Mouse (Mus musculus) limb, embryonic 11.5 days (tissue): Measurements from ENCODE around the gene Slc6a4. TPM values are rescaled to one million over a fixed set of nuclear protein-coding genes. Genes with fewer than 3 reads are reported as not detected.

ENCODE experiments used
- ATAC-seq: fragments of 200-750 bp; cut with Nextera tagmentation; 2 replicates; pipeline ENCODE4 v1.8.0; 2017; ENCODE audit warnings: low read depth; ENCODE audit not compliant: insufficient number of reproducible peaks, low FRiP score, low TSS enrichment
- DNase-seq: peaks from one replicate; pipeline ENCODE4 v3.0.0-alpha.2; 2015; ENCODE audit warnings: low spot score
- H3K27ac ChIP-seq: fragments of 300-500 bp; sonication (generic); replicated peaks from 2 replicates; pipeline ENCODE4 v1.5.1; 2014; ENCODE audit warnings: low read depth, mild to moderate bottlenecking, low read length
- H3K27me3 ChIP-seq: fragments of 300-500 bp; sonication (generic); 2 replicates; pipeline ENCODE4 v1.6.1; 2014; ENCODE audit warnings: mild to moderate bottlenecking, low read length, mixed read lengths; ENCODE audit not compliant: control insufficient read depth, insufficient read depth
- H3K36me3 ChIP-seq: fragments of 300-500 bp; sonication (generic); 2 replicates; pipeline ENCODE4 v1.6.1; 2014; ENCODE audit warnings: mild to moderate bottlenecking, low read length, moderate library complexity, mixed read lengths; ENCODE audit not compliant: control insufficient read depth, insufficient read depth
- H3K4me1 ChIP-seq: fragments of 300-500 bp; sonication (generic); 2 replicates; pipeline ENCODE4 v1.6.1; 2014; ENCODE audit warnings: low read length, mixed read lengths; ENCODE audit not compliant: control insufficient read depth, insufficient read depth
- H3K4me2 ChIP-seq: fragments of 300-500 bp; sonication (generic); 2 replicates; pipeline ENCODE4 v1.6.1; 2014; ENCODE audit warnings: low read depth, mild to moderate bottlenecking, moderate library complexity; ENCODE audit not compliant: severe bottlenecking
- H3K4me3 ChIP-seq: fragments of 300-500 bp; sonication (generic); 2 replicates; pipeline ENCODE4 v1.5.1; 2014; ENCODE audit warnings: low read depth, low read length
- H3K9ac ChIP-seq: fragments of 300-500 bp; sonication (generic); 2 replicates; pipeline ENCODE4 v1.6.1; 2014; ENCODE audit warnings: mild to moderate bottlenecking, low read length
- H3K9me3 ChIP-seq: fragments of 300-500 bp; sonication (generic); 2 replicates; pipeline ENCODE4 v1.6.1; 2016; ENCODE audit warnings: low read length; ENCODE audit not compliant: control insufficient read depth
- WGBS: fragments of 180-500 bp; shearing (Covaris S2); extraction: QIAGEN DNeasy Blood & Tissue Kit; methylation state at CpG from one replicate; pipeline ENCODE4 v1.1.7; 2014; 5-methylcytosine and 5-hydroxymethylcytosine counted together
- polyA plus RNA-seq: library from polyadenylated mRNA; unstranded; fragments of >200 nt; fragmentation: Nextera tagmentation; extraction: Ambion mirVana; gene quantifications from 2 replicates; pipeline ENCODE4 v1.2.1, GENCODE M21; 2014

Slc6a4 gene
- polyA plus RNA-seq, 1 experiment from 2014 or later, result 0.53 TPM

GRCm38 (mm10) chr11:76984173-76984572 lies 14.2 kb upstream of the Slc6a4 start:
- ATAC-seq, result no peak
- H3K4me2 ChIP-seq, result no peak overlapping the region
- no peaks in the 10 kb centered on the region for H3K27me3 ChIP-seq
- DNase-seq, result no peak
- no peaks in the 10 kb centered on the region for H3K9me3 ChIP-seq
- H3K36me3 ChIP-seq, result peaks cover 17% of the 10 kb centered on the region; the same call in 1 of the 2 replicates
- no peak overlapping the region for H3K9ac ChIP-seq
- no peak overlapping the region for H3K27ac ChIP-seq
- H3K4me3 ChIP-seq, result no peak overlapping the region
- H3K4me1 ChIP-seq, result no peaks in the 10 kb centered on the region

- no peak for DNase-seq
- H3K9me3 ChIP-seq, result no peaks in the 10 kb centered on the region
- H3K27me3 ChIP-seq, result no peaks in the 10 kb centered on the region
- no peak overlapping the region for H3K4me3 ChIP-seq
- H3K9ac ChIP-seq, result no peak overlapping the region
- no peaks in the 10 kb centered on the region for H3K4me1 ChIP-seq
- ATAC-seq, result no peak
- H3K4me2 ChIP-seq, result no peak overlapping the region
- H3K27ac ChIP-seq, result no peak overlapping the region
- 79% methylated on average over 5 of the region's 5 CpGs for WGBS
- H3K36me3 ChIP-seq, result peaks cover 10% of the 10 kb centered on the region; the same call in 1 of the 2 replicates
Observed at GRCm38 (mm10) chr11:76990839-76991238, 7.6 kb upstream of the Slc6a4 start.

GRCm38 (mm10) chr11:76992886-76993285 lies 5.5 kb upstream of the Slc6a4 start:
- no peak overlapping the region for H3K4me2 ChIP-seq
- DNase-seq (no peak), ATAC-seq (no peak)
- peaks cover 1% of the 10 kb centered on the region; the same call in 1 of the 2 replicates for H3K36me3 ChIP-seq
- H3K9me3 ChIP-seq, result no peaks in the 10 kb centered on the region
- H3K27ac ChIP-seq, result no peak overlapping the region
- H3K9ac ChIP-seq, result no peak overlapping the region
- no peaks in the 10 kb centered on the region for H3K4me1 ChIP-seq
- no peak overlapping the region for H3K4me3 ChIP-seq
- peaks cover 12% of the 10 kb centered on the region for H3K27me3 ChIP-seq
- 43% methylated on average over 4 of the region's 4 CpGs for WGBS

- Histone ChIP-seq H3K4me2 (no peak overlapping the region), H3K36me3 (no peaks in the 10 kb centered on the region), H3K4me1 (peaks cover 3% of the 10 kb centered on the region; the same call in 1 of the 2 replicates), H3K9ac (no peak overlapping the region), H3K27me3 (peaks cover 34% of the 10 kb centered on the region), H3K4me3 (no peak overlapping the region), H3K9me3 (no peaks in the 10 kb centered on the region), H3K27ac (no peak overlapping the region)
- ATAC-seq (no peak), DNase-seq (no peak)
- WGBS, result 59% methylated on average over 20 of the region's 20 CpGs
Observed at GRCm38 (mm10) chr11:76995966-76996672, 2.3 kb upstream of the Slc6a4 start.

DNA sequence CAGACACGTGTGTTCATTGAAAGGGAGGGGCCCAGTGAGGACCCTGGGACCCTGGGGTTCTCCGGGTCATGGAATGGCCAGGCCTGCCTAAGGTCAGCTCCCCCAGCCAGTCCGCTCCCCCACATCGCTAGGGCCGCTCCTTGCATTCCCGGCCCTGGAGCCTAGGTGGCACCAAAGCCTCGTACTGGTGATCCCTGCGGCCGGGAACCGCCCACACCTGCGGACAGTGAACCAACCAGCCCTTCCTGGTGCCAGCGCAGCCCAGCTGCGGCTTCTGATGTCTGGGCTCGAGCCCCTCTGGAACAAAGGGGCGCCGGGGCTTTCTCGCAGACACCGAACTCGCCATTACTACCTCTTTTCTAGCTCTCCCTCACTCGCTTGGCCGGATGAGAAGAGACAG lies 1.1 kb upstream of the Slc6a4 start:
- 1% methylated on average over 21 of the region's 21 CpGs for WGBS
- H3K27me3 ChIP-seq, result peaks cover 34% of the 10 kb centered on the region
- peak overlapping the region; percentile 58 for H3K4me2 ChIP-seq
- H3K9ac ChIP-seq, result no peak overlapping the region
- peaks cover 3% of the 10 kb centered on the region; the same call in 1 of the 2 replicates for H3K4me1 ChIP-seq
- peak; percentile 95 for DNase-seq
- peak overlapping the region; percentile 28 for H3K4me3 ChIP-seq
- H3K9me3 ChIP-seq, result no peaks in the 10 kb centered on the region
- no peaks in the 10 kb centered on the region for H3K36me3 ChIP-seq
- no peak overlapping the region for H3K27ac ChIP-seq
- ATAC-seq, result peak; percentile 78

DNA sequence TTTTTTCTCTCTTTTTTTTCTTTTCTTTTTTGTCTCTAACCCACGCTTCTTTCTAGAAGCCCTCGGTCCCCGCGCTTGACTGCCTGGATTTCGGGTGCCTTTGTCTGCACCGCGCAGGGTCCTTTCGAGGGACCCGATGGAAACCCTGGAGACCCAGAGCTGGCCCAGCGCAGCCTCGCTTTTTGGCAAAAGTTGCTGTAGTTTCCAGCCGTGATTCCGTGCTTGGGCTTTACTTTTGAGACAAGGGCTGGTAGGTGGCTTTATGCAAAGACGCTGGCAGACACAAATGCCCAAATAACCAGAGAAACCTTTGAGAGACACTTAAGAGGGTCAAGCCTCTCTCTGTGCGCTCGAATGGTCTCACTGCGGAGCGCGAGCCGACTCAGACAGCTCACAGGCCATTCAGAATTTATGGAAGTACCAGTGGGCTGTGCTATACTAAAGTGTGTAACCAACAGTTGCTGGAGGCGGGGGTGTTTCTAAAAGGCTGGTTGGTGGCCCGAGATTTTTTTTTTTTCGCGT lies 363 bp downstream of the Slc6a4 start:
- WGBS, result 13% methylated on average over 23 of the region's 24 CpGs
- DNase-seq, result peak; percentile 64
- Histone ChIP-seq H3K9ac (no peak overlapping the region), H3K27me3 (peaks cover 34% of the 10 kb centered on the region), H3K4me3 (peak overlapping the region; percentile 28), H3K36me3 (no peaks in the 10 kb centered on the region), H3K27ac (no peak overlapping the region), H3K9me3 (no peaks in the 10 kb centered on the region), H3K4me2 (peak overlapping the region; percentile 58), H3K4me1 (peaks cover 3% of the 10 kb centered on the region; the same call in 1 of the 2 replicates)
- no peak for ATAC-seq

- H3K27me3 ChIP-seq, result peaks cover 34% of the 10 kb centered on the region
- H3K36me3 ChIP-seq, result no peaks in the 10 kb centered on the region
- WGBS, result 61% methylated on average over 5 of the region's 5 CpGs
- ATAC-seq (no peak), DNase-seq (no peak)
- H3K4me3 ChIP-seq, result no peak overlapping the region
- H3K9ac ChIP-seq, result no peak overlapping the region
- H3K4me2 ChIP-seq, result no peak overlapping the region
- H3K9me3 ChIP-seq, result no peaks in the 10 kb centered on the region
- H3K4me1 ChIP-seq, result peaks cover 3% of the 10 kb centered on the region; the same call in 1 of the 2 replicates
- H3K27ac ChIP-seq, result no peak overlapping the region
Observed at GRCm38 (mm10) chr11:77000741-77001140, 2.3 kb downstream of the Slc6a4 start.

GRCm38 (mm10) chr11:77002361-77002760 lies 4.0 kb downstream of the Slc6a4 start:
- Histone ChIP-seq H3K4me1 (peaks cover 8% of the 10 kb centered on the region), H3K4me3 (no peak overlapping the region), H3K27ac (no peak overlapping the region), H3K9me3 (no peaks in the 10 kb centered on the region), H3K36me3 (no peaks in the 10 kb centered on the region), H3K27me3 (peaks cover 24% of the 10 kb centered on the region), H3K9ac (no peak overlapping the region), H3K4me2 (no peak overlapping the region)
- 85% methylated on average over 1 of the region's 1 CpGs for WGBS
- ATAC-seq, result no peak
- no peak for DNase-seq
